Mouse (Mus musculus) heart, postnatal 0 days (tissue): Measurements from ENCODE around the gene 6430571L13Rik.

Experiments
- CTCF ChIP-seq: IDR thresholded peaks from 2 replicates; pipeline ENCODE4 v1.5.1; 2016; ENCODE audit warnings: antibody characterized with exemption, control low read depth, low read depth
- EP300 ChIP-seq: IDR thresholded peaks from 2 replicates; pipeline ENCODE4 v1.6.1; 2016; ENCODE audit warnings: antibody characterized with exemption, low read depth

DNA sequence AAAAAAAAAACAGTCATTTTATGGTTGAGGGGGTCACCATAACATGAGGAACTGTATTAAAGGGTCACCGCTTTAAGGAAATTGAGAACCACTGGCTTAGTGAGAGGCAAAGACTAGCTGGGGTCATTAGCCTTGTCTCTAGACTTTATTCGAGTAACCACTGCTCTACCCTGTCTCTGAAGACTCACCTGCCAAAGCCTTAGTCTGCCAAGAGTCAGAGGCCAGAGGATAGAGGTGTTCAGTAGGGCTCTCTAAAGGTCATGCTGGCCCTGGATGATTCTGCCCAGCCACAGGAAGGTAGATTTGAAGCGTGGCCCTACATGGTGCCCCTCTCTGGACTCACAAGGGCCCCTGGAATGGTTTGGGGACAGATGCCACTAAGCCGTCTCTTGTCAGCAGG, 35.4 kb upstream of the 6430571L13Rik start:
- no peak for TF ChIP-seq CTCF
- TF ChIP-seq EP300: no peak
